Mouse (Mus musculus) layer of hippocampus, postnatal 14 days (tissue): Measurements from ENCODE around the gene Prmt6. TPM values are rescaled to one million over a fixed set of nuclear protein-coding genes. Genes with fewer than 3 reads are reported as not detected.
A peak's percentile ranks its signal among the peaks of the same experiment; 100 is the strongest.

ENCODE experiments used
- DNase-seq, 2 experiments: peaks; one replicate each; pipeline ENCODE4 v3.0.0; 2021 to 2022; ENCODE audit warnings: low spot score in 2 of 2, mixed read lengths in 1 of 2
- long read RNA-seq, 2 experiments: library from polyadenylated mRNA; stranded (forward); transcript quantifications; one replicate each; pipeline ENCODE4 v2.0.0; 2021
- total RNA-seq, 2 experiments: library from RNA; stranded (reverse); gene quantifications; 2 replicates each; pipeline ENCODE4 v1.2.3; 2021

Prmt6 gene
- 10 to 100 TPM; 20.3 to 23.8 TPM for total RNA-seq
- long read RNA-seq, experiment 1, transcript Prmt6-201 (1 exons, 2,450 nt) = major isoform, 13 of 24 reads
- long read RNA-seq, experiment 1, transcript Prmt6-202 (2 exons, 3,059 nt) = minor isoform, 11 of 24 reads
- long read RNA-seq, experiment 1, partial matches to known transcripts = 0 of 24 reads
- long read RNA-seq, experiment 1, other reads (novel, unspliced or antisense) = 0 of 24 reads
- long read RNA-seq, experiment 2, transcript Prmt6-201 (1 exons, 2,450 nt) = major isoform, 16 of 28 reads
- long read RNA-seq, experiment 2, transcript Prmt6-202 (2 exons, 3,059 nt) = minor isoform, 12 of 28 reads
- long read RNA-seq, experiment 2, partial matches to known transcripts = 0 of 28 reads
- long read RNA-seq, experiment 2, other reads (novel, unspliced or antisense) = 0 of 28 reads

- peak; percentile 92 to 94 for DNase-seq
These were observed at the start of gene Prmt6 for GRCm38 (mm10) chr3:110250839-110251700. Gene Prmt6 (minus strand): TSS chr3:110250998.

GRCm38 (mm10) chr3:110290485-110291045 lies 39.8 kb upstream of the Prmt6 start:
- no peak for DNase-seq

GRCm38 (mm10) chr3:110282651-110283050 lies 31.9 kb upstream of the Prmt6 start:
- DNase-seq = no peak

- DNase-seq = no peak
These were observed 17.0 kb upstream of the Prmt6 start for GRCm38 (mm10) chr3:110267790-110268189.

- no peak for DNase-seq
These were observed 2.3 kb upstream of the Prmt6 start for GRCm38 (mm10) chr3:110253105-110253504.

GRCm38 (mm10) chr3:110249891-110250838 lies 633 bp downstream of the Prmt6 start:
- DNase-seq = peak; percentile 70 to 84

- DNase-seq = no peak
These were observed 13.9 kb downstream of the Prmt6 start for GRCm38 (mm10) chr3:110236819-110237463.

Other genes starting within 250 kb of the Prmt6 start
- gene Ntng1, start 107.0 kb downstream of the Prmt6 start, total RNA-seq = 10 to 100 TPM; 21.5 to 38.6 TPM